Mouse (Mus musculus): ENCODE measurements around the gene Tekt3.

DNA sequence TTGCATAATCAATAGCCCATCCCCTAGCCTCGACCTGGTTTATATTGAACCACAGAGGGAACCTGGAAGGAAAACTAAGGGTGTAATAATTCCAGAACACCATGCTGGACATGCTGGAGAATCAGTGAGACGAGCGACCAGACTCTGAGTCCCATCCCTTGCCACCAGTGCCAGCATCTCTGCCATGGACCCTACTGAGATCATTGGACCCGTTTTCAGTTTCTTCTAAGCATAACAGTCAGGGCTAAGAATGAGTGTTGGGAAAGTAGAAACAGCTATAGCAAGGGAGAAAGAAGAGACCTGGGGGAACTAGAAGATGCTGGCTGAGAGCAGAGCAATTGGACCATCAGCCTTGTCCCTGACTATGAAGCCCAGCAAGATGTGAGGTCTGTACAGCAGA is 66.1 kb downstream of the Tekt3 start:
- TF ChIP-seq CTCF (IDR thresholded peaks at IDR 0.05; ENCODE audit: borderline replicate concordance, control insufficient read depth, extremely low read depth, insufficient read depth, low read length, poor library complexity), result no peak
- TF ChIP-seq POLR2A (IDR thresholded peaks at IDR 0.05; ENCODE audit: control insufficient read depth, extremely low read depth, insufficient read depth, low read length, poor library complexity), result no peak

All from thymus, adult 2 months (tissue).